Mouse (Mus musculus): ENCODE results near the gene Ddx25.

DNA sequence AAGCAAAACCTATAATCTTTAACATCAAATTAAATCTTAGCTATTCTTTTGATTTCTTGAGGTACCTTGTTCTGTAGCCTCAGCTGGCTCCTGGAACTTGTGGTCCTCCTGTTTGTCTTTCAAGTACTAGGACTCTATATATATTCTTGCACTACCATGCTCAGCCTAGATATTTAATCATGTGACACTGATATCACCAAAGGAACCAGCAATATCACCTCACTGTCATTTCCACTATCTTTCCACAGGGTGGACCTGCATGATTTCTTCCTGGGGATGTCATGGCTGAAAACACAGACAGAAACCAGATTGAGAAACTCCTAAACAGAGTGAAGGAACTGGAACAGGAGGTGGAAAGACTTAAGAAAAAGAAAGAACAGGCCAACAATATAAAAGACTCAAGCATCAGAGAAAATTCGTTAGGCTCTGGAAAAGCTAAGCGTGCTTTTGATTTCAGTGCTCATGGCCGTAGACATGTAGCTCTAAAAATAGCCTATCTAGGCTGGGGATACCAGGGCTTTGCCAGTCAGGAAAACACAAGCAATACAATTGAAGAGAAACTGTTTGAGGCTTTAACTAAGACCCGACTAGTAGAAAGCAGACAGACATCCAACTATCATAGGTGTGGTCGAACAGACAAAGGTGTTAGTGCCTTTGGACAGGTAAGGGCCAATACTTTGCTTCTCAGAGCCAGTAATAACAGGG lies 6.4 kb upstream of the Ddx25 start:
- TF ChIP-seq HCFC1 (IDR thresholded peaks at IDR 0.05; ENCODE audit: borderline replicate concordance, insufficient read depth, low read length), result no peak
- TF ChIP-seq CHD2 (IDR thresholded peaks at IDR 0.05; ENCODE audit: low read depth, low read length), result no peak
- TF ChIP-seq MAFK (IDR thresholded peaks at IDR 0.05; ENCODE audit: insufficient read depth, low read depth, low read length), result no peak
- no peak for TF ChIP-seq ZNF384 (IDR thresholded peaks at IDR 0.05; ENCODE audit: low read depth, low read length)
- TF ChIP-seq ZC3H11A (IDR thresholded peaks at IDR 0.05; ENCODE audit: borderline replicate concordance, low read depth, low read length), result no peak

All from ES-E14 (cell line).